Mouse (Mus musculus) embryonic fibroblast, embryonic 13.5 days (primary cell): ENCODE measurements at regions not wholly inside any gene's neighbourhood (a gene's known extent, or its start where the extent isn't known, plus 50 kb on each side); places are given as distances from the start of the nearest gene placed in this dataset.

Experiments
- H3K27ac ChIP-seq: 2 replicates; pipeline ENCODE4 v1.5.1; 2012; ENCODE audit warnings: low read length, control low read depth, inconsistent platforms; ENCODE audit not compliant: insufficient read depth
- H3K4me1 ChIP-seq: 2 replicates; pipeline ENCODE4 v1.6.1; 2011; ENCODE audit warnings: low read length; ENCODE audit not compliant: control insufficient read depth, insufficient read depth
- H3K4me3 ChIP-seq: 2 replicates; pipeline ENCODE4 v1.5.1; 2011; ENCODE audit warnings: mild to moderate bottlenecking, control low read depth, low read length; ENCODE audit not compliant: insufficient read depth
- CTCF ChIP-seq: IDR thresholded peaks from 2 replicates; pipeline ENCODE4 v1.5.1; 2011; ENCODE audit warnings: mild to moderate bottlenecking, control low read depth, low read length, moderate library complexity, borderline replicate concordance; ENCODE audit not compliant: insufficient read depth
- POLR2A ChIP-seq: IDR thresholded peaks from 2 replicates; pipeline ENCODE4 v1.6.1; 2011; ENCODE audit warnings: low read depth, mild to moderate bottlenecking, control low read depth, low read length, moderate library complexity

DNA sequence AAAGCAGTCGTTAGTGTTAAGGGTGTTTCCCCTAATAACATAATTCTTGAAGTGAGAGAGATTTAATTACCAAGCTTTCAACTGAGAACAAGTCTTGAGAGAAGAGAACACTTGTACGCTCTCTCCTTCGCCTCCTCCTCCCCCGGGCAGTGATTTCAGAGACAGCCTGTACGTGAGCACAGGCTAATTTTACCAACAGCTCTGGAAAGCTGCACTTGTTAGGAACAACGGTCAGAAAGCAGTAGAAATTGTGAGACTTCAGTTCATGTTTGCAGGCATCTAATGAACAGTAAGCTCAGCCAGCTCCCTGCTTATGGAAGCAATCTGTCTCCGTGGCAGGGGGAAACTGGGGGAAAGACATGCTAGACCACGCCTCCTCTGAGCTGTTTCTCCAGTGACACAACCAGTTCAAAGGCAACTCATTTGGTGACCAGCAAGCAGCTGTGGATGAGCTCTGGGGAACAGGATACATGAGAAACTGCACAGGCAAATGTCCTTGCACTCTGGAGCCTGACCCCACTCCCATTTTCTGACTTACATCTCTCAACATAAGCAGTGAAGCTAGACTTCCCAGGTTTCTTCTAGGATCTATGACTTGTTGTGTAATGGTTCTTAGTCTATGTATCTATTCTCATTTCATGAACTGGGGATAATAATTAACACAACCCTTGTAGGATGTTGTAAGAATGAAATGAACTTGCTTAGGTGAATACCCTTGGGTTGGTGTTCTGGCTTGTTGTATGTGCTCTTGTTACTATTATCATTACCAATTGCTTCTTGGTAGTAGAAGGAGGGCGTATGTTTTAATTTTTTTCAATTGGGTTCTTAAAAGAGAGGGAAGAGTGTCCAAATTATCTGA is 222.1 kb upstream of the Serp2 start:
- no peak overlapping the region for H3K4me3 ChIP-seq
- H3K27ac ChIP-seq, result no peak overlapping the region
- TF ChIP-seq POLR2A (no peak), CTCF (no peak)
- H3K4me1 ChIP-seq, result peaks cover 24% of the 10 kb centered on the region

DNA sequence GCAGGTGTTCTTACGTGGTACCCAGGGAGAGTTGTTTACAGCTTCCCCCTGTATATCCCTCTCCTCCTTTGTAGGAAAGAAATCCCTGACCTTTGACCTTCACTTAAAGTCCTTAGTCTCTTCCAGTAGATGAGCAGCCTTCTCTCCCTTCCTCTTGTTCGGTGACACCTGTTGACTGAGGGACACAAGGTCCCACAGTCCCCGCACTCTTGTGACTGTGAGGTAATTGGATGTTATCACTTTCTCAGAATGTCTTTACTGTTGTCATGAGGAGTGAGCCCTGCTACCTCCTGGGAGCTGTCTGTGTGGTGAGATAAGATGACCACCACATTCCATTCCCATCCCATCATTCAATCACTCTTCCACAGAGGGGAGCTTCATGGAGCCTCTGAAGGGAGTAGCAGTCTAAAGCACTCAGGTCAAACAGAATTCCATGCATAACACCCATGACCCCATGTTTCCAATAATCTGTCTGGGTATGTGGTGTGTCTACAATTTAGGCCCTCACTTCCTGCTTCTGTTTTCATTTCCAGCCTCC is 218.8 kb upstream of the Serp2 start:
- Histone ChIP-seq H3K27ac (no peak overlapping the region), H3K4me3 (no peak overlapping the region), H3K4me1 (peaks cover 14% of the 10 kb centered on the region)
- no peak for TF ChIP-seq POLR2A
- TF ChIP-seq CTCF, result no peak

DNA sequence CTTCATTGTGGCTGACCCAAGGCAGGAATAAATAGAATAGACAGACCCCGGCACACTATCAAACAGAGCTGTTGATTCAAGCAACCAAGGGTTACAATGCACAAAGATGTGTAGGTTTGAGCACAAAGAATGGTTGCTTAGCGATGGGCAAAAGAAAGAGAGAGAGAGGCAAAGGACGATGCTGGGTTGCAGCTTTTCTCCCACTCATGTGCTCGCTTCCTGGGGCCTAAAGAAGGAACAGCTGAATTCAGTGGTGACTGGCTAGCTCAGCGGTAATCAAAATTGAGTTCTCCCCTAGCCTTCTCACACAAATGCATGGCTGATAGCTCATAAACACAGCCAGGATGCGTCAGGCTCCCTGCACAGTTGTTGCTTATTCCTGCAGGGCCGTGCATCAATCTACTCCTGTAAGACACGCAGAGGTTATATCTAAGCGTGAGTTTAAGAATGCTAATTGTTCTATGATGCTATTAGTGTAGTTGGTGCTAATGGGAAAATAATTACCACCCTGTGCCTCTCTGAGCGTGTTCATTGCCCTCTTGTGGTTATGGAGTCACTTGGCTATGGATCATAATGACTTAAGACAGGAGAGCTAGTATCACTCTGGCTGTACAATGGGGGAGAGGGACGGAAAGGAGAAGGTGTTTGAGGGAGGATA is 216.2 kb upstream of the Serp2 start:
- TF ChIP-seq POLR2A (no peak), CTCF (no peak)
- Histone ChIP-seq H3K4me1 (peaks cover 10% of the 10 kb centered on the region; the same call in 1 of the 2 replicates), H3K4me3 (no peak overlapping the region), H3K27ac (no peak overlapping the region)

DNA sequence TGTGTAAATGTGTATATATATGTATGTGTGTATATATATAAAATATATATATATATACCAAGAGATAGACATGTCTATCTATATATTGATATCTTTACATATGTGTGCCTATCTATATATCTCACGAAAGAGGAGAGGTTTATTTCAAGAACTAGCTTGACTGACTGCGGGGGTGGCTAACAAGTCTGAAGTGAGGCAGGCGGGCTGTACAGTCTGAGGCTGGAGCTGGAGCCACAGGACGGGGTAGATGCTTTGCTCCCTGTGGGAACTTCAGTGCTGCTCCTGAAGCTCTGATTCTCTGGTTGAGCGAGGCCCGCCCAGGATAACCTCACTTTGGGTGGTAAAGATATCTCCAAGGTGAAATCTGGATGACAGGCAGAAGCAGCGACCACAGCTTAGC is 213.4 kb upstream of the Serp2 start:
- Histone ChIP-seq H3K4me1 (peaks cover 5% of the 10 kb centered on the region; the same call in 1 of the 2 replicates), H3K4me3 (no peak overlapping the region), H3K27ac (no peak overlapping the region)
- TF ChIP-seq POLR2A (no peak), CTCF (no peak)

DNA sequence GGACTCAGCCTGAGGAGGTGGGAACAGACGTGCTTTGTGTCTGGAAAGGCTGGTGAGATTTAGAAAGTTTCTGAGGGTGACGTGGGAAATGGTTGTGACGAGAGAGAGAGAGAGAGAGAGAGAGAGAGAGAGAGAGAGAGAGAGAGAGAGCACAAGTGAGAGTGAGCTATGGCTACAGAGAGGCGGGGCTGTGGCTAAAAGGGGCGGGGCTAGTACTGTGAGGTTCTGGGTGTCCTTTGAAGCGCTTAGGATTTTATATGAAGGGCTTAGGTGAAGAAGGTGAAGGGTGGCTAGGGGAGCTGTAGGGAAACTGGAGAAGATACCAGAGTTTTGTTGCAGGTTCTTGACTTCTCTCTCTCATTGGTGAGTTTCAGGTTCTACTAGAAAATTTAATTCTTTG is 210.6 kb upstream of the Serp2 start:
- no peak for TF ChIP-seq POLR2A
- no peak for TF ChIP-seq CTCF
- no peak overlapping the region for H3K27ac ChIP-seq
- no peaks in the 10 kb centered on the region; the same call in 1 of the 2 replicates for H3K4me1 ChIP-seq
- no peak overlapping the region for H3K4me3 ChIP-seq

DNA sequence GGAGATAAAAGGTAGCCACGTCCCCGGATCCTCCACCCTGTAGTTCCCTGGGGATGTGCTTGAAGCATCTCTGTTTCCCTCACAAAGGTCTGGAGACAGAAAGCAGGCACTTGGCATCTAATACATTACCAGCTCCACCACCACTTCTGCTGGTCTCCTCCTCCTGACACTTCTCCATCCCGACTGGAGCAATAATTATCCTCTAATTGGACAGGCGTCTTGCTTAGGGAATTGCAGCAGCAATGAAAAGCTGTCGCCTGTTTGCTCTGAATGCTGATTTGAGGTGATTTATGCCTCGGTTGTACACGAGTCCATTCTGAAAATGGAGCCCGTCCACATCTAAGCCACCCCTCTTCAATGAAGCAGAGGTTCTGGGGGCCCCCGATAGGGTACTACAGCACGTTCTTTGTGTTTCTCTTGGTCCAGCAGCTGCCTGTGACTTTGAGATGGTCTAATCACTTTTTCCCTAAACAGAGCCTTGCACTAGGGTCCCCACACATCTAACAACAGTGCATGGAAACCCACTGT is 209.6 kb upstream of the Serp2 start:
- no peak overlapping the region for H3K27ac ChIP-seq
- TF ChIP-seq POLR2A (no peak), CTCF (no peak)
- no peaks in the 10 kb centered on the region; the same call in 1 of the 2 replicates for H3K4me1 ChIP-seq
- H3K4me3 ChIP-seq, result no peak overlapping the region

DNA sequence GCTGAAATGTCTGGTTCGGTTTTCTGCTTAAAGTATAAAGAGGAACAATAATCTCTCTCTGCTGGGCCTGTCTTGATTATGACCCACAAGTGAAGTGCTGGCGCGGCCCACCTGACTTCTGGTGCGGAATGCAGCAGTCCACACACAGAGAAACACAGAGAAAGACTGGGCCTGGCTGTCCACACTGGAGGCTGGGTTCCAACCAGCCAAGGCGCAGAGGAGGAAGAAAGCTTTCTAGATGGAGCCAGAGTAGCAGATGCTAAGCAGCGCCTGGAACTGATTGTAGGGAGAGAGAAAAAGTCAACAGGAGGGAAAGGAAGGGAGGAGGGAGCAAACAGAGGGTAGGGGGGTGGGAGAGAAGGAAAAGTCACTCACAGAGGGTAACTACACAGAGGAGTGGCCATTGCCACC is 208.4 kb upstream of the Serp2 start:
- no peak overlapping the region for H3K4me3 ChIP-seq
- TF ChIP-seq CTCF (no peak), POLR2A (no peak)
- H3K4me1 ChIP-seq, result no peaks in the 10 kb centered on the region; the same call in 1 of the 2 replicates
- no peak overlapping the region for H3K27ac ChIP-seq

DNA sequence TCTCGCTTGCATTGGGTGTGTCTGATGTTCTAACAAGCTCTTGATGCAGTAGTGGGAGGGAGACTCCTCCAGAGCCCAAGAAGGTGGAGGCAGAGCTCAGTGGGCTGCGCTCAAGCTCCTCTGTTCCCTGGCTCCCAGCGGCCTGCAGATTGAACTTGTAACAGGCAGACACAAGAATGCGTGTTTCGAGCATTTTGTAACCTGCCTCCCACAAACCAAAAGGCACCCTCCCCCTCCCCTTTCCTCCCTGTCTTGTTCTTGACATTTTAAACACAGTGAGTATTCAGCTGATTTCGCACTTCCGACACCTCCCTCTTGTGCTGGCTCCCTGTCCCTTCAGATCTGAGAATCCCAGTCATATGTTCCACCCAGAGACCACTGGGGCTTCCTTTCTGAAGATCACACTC is 207.7 kb upstream of the Serp2 start:
- Histone ChIP-seq H3K4me3 (no peak overlapping the region), H3K27ac (no peak overlapping the region), H3K4me1 (no peaks in the 10 kb centered on the region; the same call in 1 of the 2 replicates)
- no peak for TF ChIP-seq CTCF
- TF ChIP-seq POLR2A, result no peak

DNA sequence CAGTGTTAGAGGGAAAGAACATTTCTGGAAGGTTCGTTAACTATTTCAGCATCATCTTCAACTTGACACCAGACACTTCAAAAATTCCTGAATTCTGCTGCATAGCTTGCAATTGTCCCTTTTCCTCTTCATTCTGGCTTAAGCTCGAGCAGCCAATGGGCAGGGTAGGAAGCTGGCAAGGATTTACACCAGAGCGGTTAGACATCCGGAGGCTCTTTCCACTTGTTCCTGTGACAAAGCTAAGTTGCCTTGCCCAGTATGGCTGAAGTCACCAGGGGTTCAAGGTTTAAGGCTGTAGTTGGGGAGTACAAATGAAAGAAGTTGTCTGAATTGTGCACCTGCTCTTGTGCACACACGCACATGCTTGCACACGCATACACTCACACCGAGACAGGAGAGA is 206.8 kb upstream of the Serp2 start:
- no peaks in the 10 kb centered on the region; the same call in 1 of the 2 replicates for H3K4me1 ChIP-seq
- no peak overlapping the region for H3K4me3 ChIP-seq
- no peak overlapping the region for H3K27ac ChIP-seq
- TF ChIP-seq POLR2A, result no peak
- TF ChIP-seq CTCF, result no peak

DNA sequence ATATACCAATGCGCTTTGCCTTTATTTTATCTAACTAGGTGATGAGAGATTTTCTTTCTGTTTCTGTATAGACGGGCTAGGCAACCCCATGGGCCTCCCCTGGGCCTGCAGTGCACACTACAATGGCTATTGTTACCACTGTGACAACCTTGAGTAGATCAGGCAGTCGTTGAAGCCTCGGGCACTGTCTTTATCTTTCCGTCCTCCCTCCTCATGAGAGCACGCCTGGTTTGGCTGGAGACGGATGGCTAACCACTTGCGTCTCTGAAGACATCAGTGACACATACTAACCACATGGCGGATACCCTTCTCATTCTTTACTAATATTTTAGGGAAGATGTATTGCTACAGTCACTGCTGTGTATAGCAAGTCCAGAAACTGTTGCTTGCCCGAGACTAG is 206.1 kb upstream of the Serp2 start:
- Histone ChIP-seq H3K27ac (no peak overlapping the region), H3K4me1 (no peaks in the 10 kb centered on the region; the same call in 1 of the 2 replicates), H3K4me3 (no peak overlapping the region)
- TF ChIP-seq CTCF, result no peak
- no peak for TF ChIP-seq POLR2A
